Mouse (Mus musculus): ENCODE data around the gene Smarca4.
"Not testable (repeated sequence)": the region's sequence is repeated elsewhere in the genome, so short reads cannot be mapped to it uniquely, and the experiment has no call there.

The Smarca4 gene

GRCm38 (mm10) chr9:21615617-21616231 is at the start of gene Smarca4:
Smarca4 (plus strand) TSS chr9:21616169.
- peak; percentile 99 for DNase-seq (ENCODE audit: low read depth, low spot score)

GRCm38 (mm10) chr9:21566538-21566937 is 49.4 kb upstream of the Smarca4 start:
- no peak for DNase-seq (ENCODE audit: low read depth, low spot score)

GRCm38 (mm10) chr9:21567051-21567450 is 48.9 kb upstream of the Smarca4 start:
- no peak for DNase-seq (ENCODE audit: low read depth, low spot score)

GRCm38 (mm10) chr9:21568657-21569255 is 47.2 kb upstream of the Smarca4 start:
- no peak for DNase-seq (ENCODE audit: low read depth, low spot score)

- DNase-seq (ENCODE audit: low read depth, low spot score): no peak
These were observed 41.8 kb upstream of the Smarca4 start for GRCm38 (mm10) chr9:21574012-21574801.

GRCm38 (mm10) chr9:21575253-21575652 is 40.7 kb upstream of the Smarca4 start:
- no peak for DNase-seq (ENCODE audit: low read depth, low spot score)

GRCm38 (mm10) chr9:21576286-21576685 is 39.7 kb upstream of the Smarca4 start:
- no peak for DNase-seq (ENCODE audit: low read depth, low spot score)

- no peak for DNase-seq (ENCODE audit: low read depth, low spot score)
These were observed 37.7 kb upstream of the Smarca4 start for GRCm38 (mm10) chr9:21578226-21578625.

GRCm38 (mm10) chr9:21585401-21585800 is 30.6 kb upstream of the Smarca4 start:
- DNase-seq (ENCODE audit: low read depth, low spot score): no peak

GRCm38 (mm10) chr9:21587678-21588349 is 28.2 kb upstream of the Smarca4 start:
- no peak for DNase-seq (ENCODE audit: low read depth, low spot score)

- no peak for DNase-seq (ENCODE audit: low read depth, low spot score)
These were observed 27.6 kb upstream of the Smarca4 start for GRCm38 (mm10) chr9:21588350-21588749.

GRCm38 (mm10) chr9:21589538-21589937 is 26.4 kb upstream of the Smarca4 start:
- no peak for DNase-seq (ENCODE audit: low read depth, low spot score)

- DNase-seq (ENCODE audit: low read depth, low spot score): no peak
These were observed 24.7 kb upstream of the Smarca4 start for GRCm38 (mm10) chr9:21591127-21591830.

GRCm38 (mm10) chr9:21591831-21592702 is 23.9 kb upstream of the Smarca4 start:
- DNase-seq (ENCODE audit: low read depth, low spot score): no peak

- DNase-seq (ENCODE audit: low read depth, low spot score): peak; percentile 99
These were observed 23.3 kb upstream of the Smarca4 start, which contains the start of the genes Timm29 and Yipf2 for GRCm38 (mm10) chr9:21592703-21593121. Timm29 (plus strand) TSS chr9:21592722. Yipf2 (minus strand) TSS chr9:21592828.

GRCm38 (mm10) chr9:21593122-21593721 is 22.7 kb upstream of the Smarca4 start:
- no peak for DNase-seq (ENCODE audit: low read depth, low spot score)

- not testable (repeated sequence) for DNase-seq (ENCODE audit: low read depth, low spot score)
These were observed 21.6 kb upstream of the Smarca4 start for GRCm38 (mm10) chr9:21594350-21594749.

GRCm38 (mm10) chr9:21594838-21595237 is 21.1 kb upstream of the Smarca4 start:
- no peak for DNase-seq (ENCODE audit: low read depth, low spot score)

GRCm38 (mm10) chr9:21598198-21598597 is 17.8 kb upstream of the Smarca4 start:
- DNase-seq (ENCODE audit: low read depth, low spot score): peak; percentile 62

- no peak for DNase-seq (ENCODE audit: low read depth, low spot score)
These were observed 15.8 kb upstream of the Smarca4 start for GRCm38 (mm10) chr9:21600186-21600585.
